Mouse (Mus musculus): ENCODE data around the gene Shroom3. TPM values are rescaled to one million over a fixed set of nuclear protein-coding genes. Genes with fewer than 3 reads are reported as not detected.

Gene Shroom3
- polyA plus RNA-seq, 1 experiment = not detected

GRCm38 (mm10) chr5:92742701-92743100 lies 59.5 kb downstream of the Shroom3 start:
- Histone ChIP-seq H3K4me1 (ENCODE audit: control insufficient read depth, insufficient read depth, low read length) (no peaks in the 10 kb centered on the region), H3K4me3 (ENCODE audit: insufficient read depth, low read length) (no peak overlapping the region), H3K27ac (ENCODE audit: insufficient read depth, low read depth, low read length) (no peak overlapping the region)
- TF ChIP-seq CTCF (IDR thresholded peaks at IDR 0.05; ENCODE audit: low read depth, low read length) = no peak
- no peak for TF ChIP-seq POLR2A (IDR thresholded peaks at IDR 0.05; ENCODE audit: borderline replicate concordance, low read depth, low read length)

DNA sequence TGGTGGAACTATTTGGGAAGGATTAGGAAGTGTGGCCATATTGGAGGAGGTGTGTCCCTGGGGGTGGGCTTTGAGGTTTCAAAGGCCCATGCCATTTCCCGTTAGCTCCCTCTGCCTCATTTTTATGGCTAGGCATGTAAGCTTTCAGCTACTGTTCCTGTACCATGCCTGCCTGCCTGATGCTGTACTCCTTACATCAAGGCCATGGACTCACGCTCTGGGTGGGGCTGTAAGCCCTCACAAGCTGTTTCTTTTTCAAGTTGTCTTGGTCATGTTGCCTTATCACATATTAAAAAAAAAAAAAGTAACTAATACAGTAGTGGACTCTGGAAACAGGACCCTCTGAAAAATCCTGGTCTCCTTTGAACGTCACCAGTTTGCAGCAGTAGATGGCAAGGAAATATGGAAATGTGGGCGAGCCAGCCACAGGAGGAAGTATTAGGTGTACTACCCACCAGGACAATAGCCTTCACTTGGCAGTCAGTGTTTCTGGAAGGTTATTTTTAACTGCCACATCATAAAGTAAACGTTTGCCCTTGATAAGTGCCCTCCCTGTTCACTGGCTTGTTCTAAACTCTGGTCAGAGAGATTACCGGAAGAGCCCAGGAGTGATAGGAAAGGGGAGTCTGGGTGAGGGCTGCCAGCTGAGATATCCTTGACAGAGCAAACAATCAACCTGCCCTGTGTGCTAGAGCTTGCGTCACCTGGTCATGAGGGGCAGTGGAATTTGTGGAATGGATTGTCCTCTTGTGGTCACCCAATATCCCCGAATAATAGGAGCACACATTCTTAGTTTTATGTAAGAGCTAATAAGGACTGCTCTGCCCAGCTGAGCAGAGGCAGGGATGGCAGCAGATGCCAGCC lies 62.4 kb downstream of the Shroom3 start:
- TF ChIP-seq POLR2A (IDR thresholded peaks at IDR 0.05; ENCODE audit: borderline replicate concordance, low read depth, low read length) (no peak), CTCF (IDR thresholded peaks at IDR 0.05; ENCODE audit: low read depth, low read length) (no peak)
- Histone ChIP-seq H3K27ac (ENCODE audit: insufficient read depth, low read depth, low read length) (no peak overlapping the region), H3K4me3 (ENCODE audit: insufficient read depth, low read length) (no peak overlapping the region), H3K4me1 (ENCODE audit: control insufficient read depth, insufficient read depth, low read length) (no peaks in the 10 kb centered on the region)

- Histone ChIP-seq H3K4me1 (ENCODE audit: control insufficient read depth, insufficient read depth, low read length) (no peaks in the 10 kb centered on the region), H3K4me3 (ENCODE audit: insufficient read depth, low read length) (no peak overlapping the region), H3K27ac (ENCODE audit: insufficient read depth, low read depth, low read length) (no peak overlapping the region)
- TF ChIP-seq CTCF (IDR thresholded peaks at IDR 0.05; ENCODE audit: low read depth, low read length) = no peak
- no peak for TF ChIP-seq POLR2A (IDR thresholded peaks at IDR 0.05; ENCODE audit: borderline replicate concordance, low read depth, low read length)
Observed at GRCm38 (mm10) chr5:92751488-92751887, 68.3 kb downstream of the Shroom3 start.

GRCm38 (mm10) chr5:92755241-92755775 lies 72.1 kb downstream of the Shroom3 start:
- TF ChIP-seq POLR2A (IDR thresholded peaks at IDR 0.05; ENCODE audit: borderline replicate concordance, low read depth, low read length) (no peak), CTCF (IDR thresholded peaks at IDR 0.05; ENCODE audit: low read depth, low read length) (no peak)
- H3K4me1 ChIP-seq (ENCODE audit: control insufficient read depth, insufficient read depth, low read length) = no peaks in the 10 kb centered on the region
- no peak overlapping the region for H3K27ac ChIP-seq (ENCODE audit: insufficient read depth, low read depth, low read length)
- H3K4me3 ChIP-seq (ENCODE audit: insufficient read depth, low read length) = no peak overlapping the region

GRCm38 (mm10) chr5:92759156-92759745 lies 76.0 kb downstream of the Shroom3 start:
- no peak overlapping the region for H3K27ac ChIP-seq (ENCODE audit: insufficient read depth, low read depth, low read length)
- no peaks in the 10 kb centered on the region for H3K4me1 ChIP-seq (ENCODE audit: control insufficient read depth, insufficient read depth, low read length)
- TF ChIP-seq CTCF (IDR thresholded peaks at IDR 0.05; ENCODE audit: low read depth, low read length) = no peak
- no peak for TF ChIP-seq POLR2A (IDR thresholded peaks at IDR 0.05; ENCODE audit: borderline replicate concordance, low read depth, low read length)
- H3K4me3 ChIP-seq (ENCODE audit: insufficient read depth, low read length) = no peak overlapping the region

DNA sequence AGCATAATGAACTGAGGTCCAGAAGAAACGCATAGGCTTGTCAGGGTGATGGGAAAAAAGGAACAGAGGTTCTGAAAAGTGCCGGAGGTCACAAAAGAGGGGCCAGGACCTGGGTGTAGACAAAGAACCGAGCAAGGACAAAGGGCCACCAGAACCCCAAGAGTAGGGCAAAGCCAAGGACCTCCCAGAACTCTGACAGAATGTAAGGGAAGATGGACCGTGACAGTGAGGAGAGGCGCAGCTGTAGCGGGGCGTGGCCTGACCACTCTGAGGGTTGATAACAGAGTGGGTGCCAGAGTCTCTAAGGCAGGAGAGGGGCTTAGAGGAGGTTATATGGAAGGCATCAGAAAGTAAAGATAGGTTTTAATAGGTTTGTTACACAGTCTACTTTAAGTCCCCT lies 77.3 kb downstream of the Shroom3 start:
- no peaks in the 10 kb centered on the region for H3K4me1 ChIP-seq (ENCODE audit: control insufficient read depth, insufficient read depth, low read length)
- TF ChIP-seq POLR2A (IDR thresholded peaks at IDR 0.05; ENCODE audit: borderline replicate concordance, low read depth, low read length) (no peak), CTCF (IDR thresholded peaks at IDR 0.05; ENCODE audit: low read depth, low read length) (no peak)

GRCm38 (mm10) chr5:92761615-92762353 lies 78.5 kb downstream of the Shroom3 start:
- TF ChIP-seq POLR2A (IDR thresholded peaks at IDR 0.05; ENCODE audit: borderline replicate concordance, low read depth, low read length) (no peak), CTCF (IDR thresholded peaks at IDR 0.05; ENCODE audit: low read depth, low read length) (no peak)

More for the DNA sequence above, 77.3 kb downstream of the Shroom3 start:
- H3K27ac ChIP-seq (ENCODE audit: insufficient read depth, low read depth, low read length) = no peak overlapping the region
- no peak overlapping the region for H3K4me3 ChIP-seq (ENCODE audit: insufficient read depth, low read length)

DNA sequence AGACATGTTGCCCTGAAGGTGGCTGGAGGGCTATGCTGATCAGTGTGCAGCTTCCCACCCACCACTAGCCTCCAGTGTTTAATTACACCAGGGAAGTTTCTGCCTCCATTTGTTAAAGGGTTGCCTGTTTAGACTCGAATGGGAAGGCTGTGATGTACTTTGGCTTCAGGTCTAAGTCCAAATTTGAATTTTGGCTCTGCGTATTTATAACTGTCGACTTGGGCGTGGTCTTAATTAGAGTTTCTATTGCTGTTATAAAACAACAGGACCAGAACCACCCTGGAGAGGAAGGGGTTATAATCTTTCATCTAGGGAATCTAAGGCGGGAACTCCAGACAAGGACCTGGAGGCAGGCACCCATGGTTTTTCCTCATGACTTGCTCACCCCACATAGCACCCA lies 79.2 kb downstream of the Shroom3 start:
- Histone ChIP-seq H3K27ac (ENCODE audit: insufficient read depth, low read depth, low read length) (no peak overlapping the region), H3K4me1 (ENCODE audit: control insufficient read depth, insufficient read depth, low read length) (no peaks in the 10 kb centered on the region), H3K4me3 (ENCODE audit: insufficient read depth, low read length) (no peak overlapping the region)
- TF ChIP-seq POLR2A (IDR thresholded peaks at IDR 0.05; ENCODE audit: borderline replicate concordance, low read depth, low read length) = no peak
- TF ChIP-seq CTCF (IDR thresholded peaks at IDR 0.05; ENCODE audit: low read depth, low read length) = no peak

More at GRCm38 (mm10) chr5:92761615-92762353, 78.5 kb downstream of the Shroom3 start:
- no peak overlapping the region for H3K4me3 ChIP-seq (ENCODE audit: insufficient read depth, low read length)
- no peaks in the 10 kb centered on the region for H3K4me1 ChIP-seq (ENCODE audit: control insufficient read depth, insufficient read depth, low read length)
- no peak overlapping the region for H3K27ac ChIP-seq (ENCODE audit: insufficient read depth, low read depth, low read length)

- Histone ChIP-seq H3K4me3 (ENCODE audit: insufficient read depth, low read length) (no peak overlapping the region), H3K27ac (ENCODE audit: insufficient read depth, low read depth, low read length) (no peak overlapping the region), H3K4me1 (ENCODE audit: control insufficient read depth, insufficient read depth, low read length) (no peaks in the 10 kb centered on the region)
- TF ChIP-seq CTCF (IDR thresholded peaks at IDR 0.05; ENCODE audit: low read depth, low read length) (no peak), POLR2A (IDR thresholded peaks at IDR 0.05; ENCODE audit: borderline replicate concordance, low read depth, low read length) (no peak)
Observed at GRCm38 (mm10) chr5:92763546-92763952, 80.3 kb downstream of the Shroom3 start.

All from bone marrow macrophage, adult 2 months (primary cell).